Comparison of ENCODE assay signal across 9 mouse cellular contexts in the genomic region with DNA sequence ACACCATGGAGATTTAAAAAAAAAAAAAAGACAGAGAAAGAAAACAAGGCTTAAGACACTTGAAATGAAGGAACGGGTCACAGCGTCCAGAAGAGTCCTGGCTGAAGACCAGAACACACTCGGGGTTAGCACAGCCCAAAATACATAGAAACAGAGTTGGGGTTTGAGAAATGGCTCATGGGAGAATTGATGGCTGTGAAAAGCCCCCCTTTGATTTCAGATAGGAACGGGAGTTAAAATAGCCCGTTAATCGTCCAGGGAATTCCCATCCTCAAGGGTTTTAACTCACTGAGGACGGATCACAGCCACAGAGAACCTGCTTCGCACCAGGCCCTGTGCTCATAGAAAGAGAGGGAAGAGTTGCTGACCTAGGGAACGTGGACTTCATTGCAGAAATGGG.
"Had no signal": no experiment of that assay in that cellular context is flagged by ENCODE, and none has a peak within 500 bp of the region (broad histone marks: within the 10 kb centered on the region; RNA-seq: fewer than 3 reads in every experiment).

No protein-coding gene starts in this region.

- DNase-seq: liver, postnatal 0 days; lung, adult 2 months; lung, postnatal 14 days; lung, postnatal 36 days; midbrain, embryonic 14.5 days; right cerebral cortex, postnatal 14 days; thymus, adult 2 months; thymus, postnatal 25 days; thymus, postnatal 4 days had no signal
